In genomic region chr11:117313446-117313845, GRCm38 (mm10) we compare ENCODE assay signal across 10 mouse cellular contexts.
DNase-seq lines count a peak whose midpoint lies in the region; ATAC-seq and TF ChIP-seq lines count a peak whose summit lies in the region.
"Had no signal": no experiment of that assay in that cellular context is flagged by ENCODE, and none has a peak within 500 bp of the region (broad histone marks: within the 10 kb centered on the region; RNA-seq: fewer than 3 reads in every experiment).

No protein-coding gene starts in this region.

- no peaks in the 10 kb centered on the region for H3K27me3 ChIP-seq in intestine, postnatal 0 days (replicated peaks; ENCODE audit: control insufficient read depth, insufficient read depth, low read length)

- no peak overlapping the region for H3K9ac ChIP-seq in intestine, postnatal 0 days (ENCODE audit: low read depth, low read length)

- H3K4me2 ChIP-seq in intestine, postnatal 0 days (replicated peaks; ENCODE audit: low read depth), result no peak overlapping the region

- no peaks in the 10 kb centered on the region; the same call in 1 of the 2 replicates for H3K36me3 ChIP-seq in intestine, postnatal 0 days (ENCODE audit: control insufficient read depth, insufficient read depth)

- no peaks in the 10 kb centered on the region for H3K9me3 ChIP-seq in intestine, postnatal 0 days (ENCODE audit: control insufficient read depth)

- no peak overlapping the region for H3K4me3 ChIP-seq in left cerebral cortex, adult 2 months
- no peak overlapping the region for H3K4me3 ChIP-seq in brown adipose tissue, adult 24 weeks (ENCODE audit: insufficient read depth, low read depth, low read length)
- H3K4me3 ChIP-seq in intestine, postnatal 0 days (ENCODE audit: low read depth, low read length), result no peak overlapping the region
- H3K4me3 ChIP-seq: erythroblast, embryonic 14.5 days had no signal

- no peak for ATAC-seq in intestine, postnatal 0 days
- ATAC-seq in granulocyte monocyte progenitor cell, adult 5-6 weeks (replicated peaks; ENCODE audit: poor library complexity, severe bottlenecking), result no peak

- no peak for TF ChIP-seq CTCF in left cerebral cortex, adult 2 months (IDR thresholded peaks at IDR 0.05)
- TF ChIP-seq CTCF in intestine, postnatal 0 days (IDR thresholded peaks at IDR 0.05; ENCODE audit: low read depth), result no peak

- H3K4me1 ChIP-seq in brown adipose tissue, adult 24 weeks (ENCODE audit: control insufficient read depth, insufficient read depth, insufficient read length, low read length), result peaks cover 86% of the 10 kb centered on the region
- H3K4me1 ChIP-seq in intestine, postnatal 0 days (replicated peaks; ENCODE audit: control insufficient read depth, insufficient read depth, low read length), result peaks cover 46% of the 10 kb centered on the region

- 84% methylated on average over 7 of the region's 7 CpGs for WGBS in intestine, postnatal 0 days

- DNase-seq in heart, adult 11 months, result peak; percentile 92
- DNase-seq in heart, postnatal 14 days, result no peak
- DNase-seq in left cerebral cortex, adult 2 months (ENCODE audit: extremely low spot score in 1 of 2, low spot score in 2 of 2), result no peak
- DNase-seq in left cerebral cortex, adult 9 months (ENCODE audit: low spot score in 2 of 2), result no peak
- DNase-seq in left cerebral cortex, postnatal 4 days, result no peak
- DNase-seq: cerebellum, adult 8-10 months had no signal

- intact Hi-C loops in heart, postnatal 14 days (cut with DNase I), result loop anchor here (2.0 kb wide), 1 partner anchor 75 kb away; no protein-coding TSS in a partner anchor
- intact Hi-C loops in left cerebral cortex, adult 2 months (cut with DNase I), result loop anchor here (2.0 to 5.0 kb wide), 3 partner anchors 44 to 75 kb away; no protein-coding TSS in a partner anchor
- intact Hi-C loops in left cerebral cortex, postnatal 4 days (cut with DNase I), result no loop called here

- H3K27ac ChIP-seq in left cerebral cortex, adult 2 months, result peak overlapping the region; percentile 15; the same call in 1 of the 2 replicates
- H3K27ac ChIP-seq in brown adipose tissue, adult 24 weeks (replicated peaks; ENCODE audit: low read depth, low read length), result peak overlapping the region; percentile 75
- H3K27ac ChIP-seq in intestine, postnatal 0 days (ENCODE audit: low read depth, low read length), result 0 out of 2 replicates have a peak overlapping the region, but pooled peaks have one; percentile 77

Comparison
In these comparisons a context has a peak if more than half of its experiments do, and no peak if none do; other contexts are left out.
1. H3K27ac ChIP-seq: peak in every context shown above with its lines; median percentile 77 in intestine, postnatal 0 days; 75 in brown adipose tissue, adult 24 weeks; 15 in left cerebral cortex, adult 2 months.